Mouse (Mus musculus) E14TG2a.4 (cell line): ENCODE results near the gene Bspry.

Experiments used
- CTCF ChIP-seq: conservative IDR thresholded peaks from 2 replicates; pipeline ENCODE4 v1.5.1; 2014; ENCODE audit warnings: low read length
- POU5F1 ChIP-seq: IDR thresholded peaks from 2 replicates; pipeline ENCODE4 v1.6.1; 2014; ENCODE audit warnings: low read length, borderline replicate concordance

- no peak for TF ChIP-seq CTCF
- no peak for TF ChIP-seq POU5F1
Observed at GRCm38 (mm10) chr4:62440544-62440943, 39.3 kb upstream of the Bspry start.
